Mouse (Mus musculus) cerebellum, adult 2 months (tissue): ENCODE results near the gene Gemin6. TPM values are rescaled to one million over a fixed set of nuclear protein-coding genes. Genes with fewer than 3 reads are reported as not detected.
"Not testable (repeated sequence)": the region's sequence is repeated elsewhere in the genome, so short reads cannot be mapped to it uniquely, and the experiment has no call there.

Experiments
- DNase-seq, 2 experiments: peaks; one replicate each; pipeline ENCODE4 v3.0.0; 2021
- H3K27ac ChIP-seq: fragments of 200-500 bp; 2 replicates; pipeline ENCODE4 v1.5.1; 2012; ENCODE audit warnings: low read length, control low read depth, inconsistent platforms; ENCODE audit not compliant: insufficient read depth
- H3K27me3 ChIP-seq: fragments of 200-500 bp; 2 replicates; pipeline ENCODE4 v1.6.1; 2012; ENCODE audit warnings: inconsistent platforms, mild to moderate bottlenecking, low read length, moderate library complexity; ENCODE audit not compliant: control insufficient read depth, insufficient read depth
- H3K4me1 ChIP-seq: fragments of 200-500 bp; 2 replicates; pipeline ENCODE4 v1.6.1; 2011; ENCODE audit warnings: low read length; ENCODE audit not compliant: control insufficient read depth, insufficient read depth
- H3K4me3 ChIP-seq: fragments of 200-500 bp; replicated peaks from 2 replicates; pipeline ENCODE3; 2011; ENCODE audit warnings: mild to moderate bottlenecking, low read depth, low read length, control low read depth; ENCODE audit not compliant: insufficient read depth
- CTCF ChIP-seq: fragments of 200-500 bp; IDR thresholded peaks from 2 replicates; pipeline ENCODE4 v1.5.1; 2011; ENCODE audit warnings: low read depth, mild to moderate bottlenecking, control low read depth, low read length, moderate library complexity, borderline replicate concordance; ENCODE audit not compliant: insufficient read depth
- POLR2A ChIP-seq: fragments of 200-500 bp; IDR thresholded peaks from 2 replicates; pipeline ENCODE4 v1.6.1; 2011; ENCODE audit warnings: low read length, control low read depth, borderline replicate concordance; ENCODE audit not compliant: insufficient read depth
- WGBS: fragments of 180-500 bp; shearing (Covaris S2); methylation state at CpG from one replicate; pipeline ENCODE4 v1.1.7; 2018; 5-methylcytosine and 5-hydroxymethylcytosine counted together
- polyA plus RNA-seq: library from polyadenylated mRNA; depleted of rRNA; stranded (reverse); fragments of >200 nt; gene quantifications from 2 replicates; pipeline ENCODE4 v1.2.3, GENCODE M21; 2012

The Gemin6 gene
- polyA plus RNA-seq, 1 experiment = 6.0 TPM

DNA sequence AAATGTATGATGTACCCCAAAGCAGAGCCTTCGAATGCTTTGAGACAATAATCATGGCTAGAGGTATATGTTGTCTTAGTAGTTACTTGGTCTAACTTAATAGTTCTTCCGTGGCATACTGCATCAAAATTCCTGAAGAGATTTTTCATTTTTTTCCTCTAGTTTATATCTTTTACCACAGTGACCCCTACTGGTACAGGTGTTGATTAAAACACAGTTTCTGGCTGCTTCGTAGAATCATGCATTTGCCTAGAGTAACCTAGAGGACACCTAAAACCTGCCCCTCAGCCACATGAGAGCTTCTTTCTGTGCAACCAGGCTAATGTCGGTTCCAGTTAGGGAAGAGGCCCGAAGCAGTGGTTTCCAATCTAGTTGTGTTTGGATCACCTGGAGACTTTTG, 31.2 kb upstream of the Gemin6 start:
- TF ChIP-seq CTCF (peak; percentile 37; the same call in 1 of the 2 replicates), POLR2A (no peak)
- H3K27me3 ChIP-seq = no peaks in the 10 kb centered on the region
- no peaks in the 10 kb centered on the region for H3K4me1 ChIP-seq
- 61% methylated on average over 5 of the region's 5 CpGs for WGBS
- no peak overlapping the region for H3K27ac ChIP-seq
- no peak overlapping the region for H3K4me3 ChIP-seq
- DNase-seq = no peak

DNA sequence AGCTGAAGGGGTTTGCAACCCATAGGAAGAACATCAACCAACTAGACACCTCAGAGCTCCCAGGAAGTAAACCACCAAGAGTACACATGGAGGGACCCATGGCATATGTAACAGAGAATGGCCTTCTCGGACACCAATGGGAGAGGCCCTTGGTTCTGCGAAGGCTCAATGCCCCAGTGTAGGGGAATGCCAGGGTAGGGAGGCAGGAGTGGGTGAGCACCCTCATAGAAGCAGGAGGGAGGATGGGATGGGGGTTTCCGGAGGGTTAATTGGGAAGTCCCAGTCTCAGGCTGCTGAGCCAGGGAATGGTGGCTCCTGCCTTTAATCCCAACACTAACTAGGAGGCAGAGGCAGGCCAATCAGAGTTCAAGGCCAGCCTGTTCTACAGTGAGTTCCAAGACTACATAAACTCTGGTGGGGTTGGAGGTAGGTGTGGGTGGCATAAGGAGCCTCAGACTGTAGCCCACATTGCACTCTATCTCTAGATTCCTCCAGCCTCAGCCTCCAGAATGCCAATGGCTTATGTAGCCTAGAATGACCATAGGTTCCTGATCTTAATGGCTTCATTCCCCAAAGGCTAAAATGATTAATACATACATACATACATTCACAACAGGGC, 25.0 kb upstream of the Gemin6 start:
- DNase-seq = no peak
- no peak for TF ChIP-seq POLR2A
- no peak for TF ChIP-seq CTCF
- no peaks in the 10 kb centered on the region for H3K27me3 ChIP-seq
- H3K4me1 ChIP-seq = no peaks in the 10 kb centered on the region
- WGBS = 95% methylated on average over 3 of the region's 3 CpGs
- H3K4me3 ChIP-seq = no peak overlapping the region
- no peak overlapping the region for H3K27ac ChIP-seq

DNA sequence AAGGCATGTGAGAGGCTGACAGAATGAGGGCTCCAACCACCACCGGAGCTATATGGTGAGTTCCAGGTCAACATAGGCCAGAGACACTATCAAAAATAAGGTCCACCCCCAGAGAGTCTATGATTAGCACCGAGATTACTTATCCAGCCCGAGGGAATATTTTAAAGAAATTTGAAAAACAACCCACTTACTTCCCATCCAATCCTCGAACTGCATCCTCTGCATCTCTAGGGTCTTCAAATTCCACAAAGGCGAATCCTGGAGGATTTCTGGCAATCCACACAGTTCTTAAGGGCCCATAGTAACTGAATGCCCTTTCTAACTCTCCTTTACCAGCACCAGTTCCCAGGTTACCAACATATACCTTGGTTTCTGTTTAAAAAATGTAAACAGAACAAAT, 18.6 kb upstream of the Gemin6 start:
- Histone ChIP-seq H3K4me3 (peak overlapping the region; percentile 60), H3K27ac (no peak overlapping the region), H3K27me3 (no peaks in the 10 kb centered on the region), H3K4me1 (no peaks in the 10 kb centered on the region)
- TF ChIP-seq CTCF = no peak
- TF ChIP-seq POLR2A = no peak
- no peak for DNase-seq
- 7% methylated on average over 5 of the region's 5 CpGs for WGBS

DNA sequence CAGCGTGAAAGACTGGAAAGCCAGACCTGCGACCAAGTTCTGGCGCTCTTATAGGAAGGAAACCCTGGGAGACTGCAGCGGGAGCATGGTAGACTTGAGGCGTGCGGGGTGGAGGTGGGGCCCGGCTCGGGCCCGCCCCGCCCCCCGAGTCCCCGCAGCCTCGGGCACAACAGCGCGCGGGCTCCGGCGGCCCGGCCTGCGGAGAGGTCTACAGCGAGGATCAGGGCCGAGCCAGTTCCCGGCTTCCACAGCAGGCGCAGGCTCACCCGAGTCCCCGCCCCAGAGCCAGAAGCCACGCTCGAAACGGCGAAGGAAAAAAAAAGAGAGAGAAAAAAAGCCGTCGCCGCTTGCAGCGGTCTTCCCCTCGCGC, 18.0 kb upstream of the Gemin6 start:
- peak; percentile 26; the same call in 1 of the 2 replicates for TF ChIP-seq POLR2A
- TF ChIP-seq CTCF = no peak
- H3K4me3 ChIP-seq = peak overlapping the region; percentile 60
- WGBS = under 1% methylated on average over 36 of the region's 36 CpGs

DNA sequence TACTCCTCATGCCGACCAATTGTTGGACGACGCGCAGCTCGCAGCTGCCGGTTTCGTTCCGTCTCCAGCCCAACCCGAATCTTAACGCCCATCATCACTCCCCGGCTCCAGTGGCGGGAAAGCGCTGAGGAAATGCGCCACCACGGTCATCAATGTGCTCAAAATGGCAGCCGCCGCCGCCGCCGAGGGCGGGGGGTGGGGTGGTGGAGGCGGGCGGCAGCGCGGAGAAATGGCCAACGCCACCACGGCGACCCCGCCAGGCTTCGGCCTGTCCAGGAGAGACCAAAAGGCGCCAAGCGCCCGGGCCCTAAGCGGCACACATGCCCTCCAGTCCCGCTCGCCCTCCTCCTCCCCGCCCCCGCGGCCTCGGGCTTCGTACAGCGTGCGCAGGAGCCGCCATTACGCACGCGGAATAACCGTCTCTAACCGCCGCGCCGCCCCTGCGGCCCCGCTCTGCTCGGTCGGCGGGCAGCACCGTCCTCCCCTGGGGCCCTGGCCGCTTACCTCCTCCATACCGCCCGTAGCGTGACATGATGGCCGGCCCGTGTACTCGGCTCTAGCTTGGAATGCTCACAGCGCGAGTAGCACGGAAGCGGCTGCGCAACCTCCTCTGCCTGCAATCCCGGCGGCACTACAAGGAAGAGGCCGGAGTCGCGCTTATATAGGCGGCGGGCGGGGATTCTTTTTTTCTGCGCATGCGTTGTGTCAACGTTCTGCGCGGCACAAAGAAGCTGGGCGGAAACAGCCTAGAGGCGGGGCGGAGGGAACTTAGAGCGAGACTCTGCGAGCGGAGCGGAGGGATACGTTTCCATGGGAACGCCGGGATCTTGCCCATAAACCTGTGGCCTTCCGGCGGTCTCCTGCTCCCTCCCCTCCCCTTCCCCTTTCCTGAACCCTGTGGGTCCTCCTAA, 17.3 kb upstream of the Gemin6 start, which contains the start of the genes Srsf7 and Ttc39d:
Gene Srsf7, minus strand, starts transcription at position 637 of the 911 bp plus-strand sequence.
Gene Ttc39d, plus strand, starts transcription at position 790 of the 911 bp plus-strand sequence.
- under 1% methylated on average over 90 of the region's 95 CpGs for WGBS
- H3K4me1 ChIP-seq = no peaks in the 10 kb centered on the region
- H3K27ac ChIP-seq = peak within 1 kb of the TSS; percentile 85
- TF ChIP-seq CTCF = no peak
- peak; percentile 100 for TF ChIP-seq POLR2A
- peak within 1 kb of the TSS; percentile 60 for H3K4me3 ChIP-seq
- peak; percentile 98 to 99 for DNase-seq
- no peaks in the 10 kb centered on the region for H3K27me3 ChIP-seq

More for the DNA sequence above, 18.0 kb upstream of the Gemin6 start:
- DNase-seq = peak in 1 of 2 experiments; percentile 67
- H3K27me3 ChIP-seq = no peaks in the 10 kb centered on the region
- H3K4me1 ChIP-seq = no peaks in the 10 kb centered on the region
- peak overlapping the region; percentile 85 for H3K27ac ChIP-seq

DNA sequence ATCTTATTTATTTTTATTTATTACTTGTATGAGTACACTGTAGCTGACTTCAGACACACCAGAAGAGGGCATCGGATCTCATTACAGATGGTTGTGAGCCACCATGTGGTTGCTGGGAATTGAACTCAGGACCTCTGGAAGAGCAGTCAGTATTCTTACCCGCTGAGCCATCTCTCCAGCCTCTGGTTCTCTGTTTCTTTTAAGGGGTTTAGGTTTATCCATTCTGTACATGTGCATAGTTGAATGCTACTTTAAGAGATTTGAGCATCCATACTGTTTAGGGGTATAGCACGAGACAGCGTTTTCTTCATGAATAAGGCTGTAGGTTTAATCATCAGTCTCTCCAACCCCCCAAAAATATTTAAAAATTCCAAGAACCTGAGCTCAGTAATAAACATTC, 10.2 kb upstream of the Gemin6 start:
- 96% methylated on average over 4 of the region's 4 CpGs for WGBS
- H3K27ac ChIP-seq, DNase-seq, H3K27me3 ChIP-seq, H3K4me3 ChIP-seq, H3K4me1 ChIP-seq: not testable (repeated sequence)

DNA sequence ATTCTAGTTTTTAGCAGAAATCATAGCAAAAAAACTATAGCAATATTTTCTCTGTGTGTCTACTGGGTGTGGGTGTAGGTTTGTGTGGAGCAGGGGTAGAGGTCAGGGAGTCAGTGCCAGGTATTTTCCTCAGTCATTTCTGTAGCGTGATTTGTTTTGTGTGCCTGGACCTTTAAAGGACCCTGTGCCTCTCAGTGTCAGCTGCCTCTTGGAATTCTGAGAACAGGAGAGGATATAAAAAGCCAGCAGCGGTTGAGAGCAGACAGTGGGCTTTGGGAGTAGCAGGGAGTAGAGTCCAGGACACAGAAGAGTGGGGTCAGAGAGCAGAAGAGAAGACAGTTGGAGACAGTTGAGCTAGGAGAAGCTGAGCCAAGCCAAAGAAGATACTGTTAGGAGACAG, 4.1 kb upstream of the Gemin6 start:
- Histone ChIP-seq H3K4me1 (no peaks in the 10 kb centered on the region), H3K27me3 (no peaks in the 10 kb centered on the region), H3K27ac (no peak overlapping the region), H3K4me3 (no peak overlapping the region)
- no peak for DNase-seq
- no peak for TF ChIP-seq CTCF
- TF ChIP-seq POLR2A = no peak
- WGBS = 74% methylated on average over 2 of the region's 2 CpGs

DNA sequence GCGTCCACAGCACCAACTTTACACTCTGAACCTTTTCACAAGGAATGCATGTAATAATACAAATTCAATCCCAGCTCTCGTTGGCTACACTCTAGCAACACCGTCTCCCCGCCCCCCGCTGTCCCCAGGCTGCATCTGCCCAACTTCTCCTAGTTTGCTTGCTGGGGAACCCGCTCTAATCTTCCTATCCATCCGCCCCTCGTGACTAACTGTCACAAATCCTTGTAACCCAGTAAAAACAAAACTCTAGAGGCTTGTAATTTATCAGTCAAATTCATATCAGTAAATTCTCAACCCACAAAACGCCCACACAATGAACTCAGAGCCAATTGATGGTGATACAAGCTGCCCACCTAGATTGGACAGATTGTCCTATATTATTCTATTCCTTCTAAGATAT, 3.0 kb upstream of the Gemin6 start:
- H3K27ac ChIP-seq = no peak overlapping the region

More for the DNA sequence above, 3.0 kb upstream of the Gemin6 start:
- no peaks in the 10 kb centered on the region for H3K4me1 ChIP-seq
- no peak overlapping the region for H3K4me3 ChIP-seq
- DNase-seq = no peak
- H3K27me3 ChIP-seq = no peaks in the 10 kb centered on the region
- TF ChIP-seq POLR2A = no peak
- no peak for TF ChIP-seq CTCF
- WGBS = 61% methylated on average over 9 of the region's 9 CpGs
